Mouse (Mus musculus) CH12.LX (cell line): Measurements from ENCODE around the gene Wnk4. TPM values are rescaled to one million over a fixed set of nuclear protein-coding genes. Genes with fewer than 3 reads are reported as not detected.

Experiments
- DNase-seq: peaks from one replicate; pipeline ENCODE4 v3.0.0-alpha.2; 2013; ENCODE audit errors: extremely low read depth
- H3K27ac ChIP-seq: 2 replicates; pipeline ENCODE4 v1.5.1; 2012; ENCODE audit warnings: low read depth, mild to moderate bottlenecking, control low read depth, moderate library complexity; ENCODE audit not compliant: insufficient read depth
- H3K27me3 ChIP-seq: replicated peaks from 2 replicates; pipeline ENCODE3; 2012; ENCODE audit warnings: inconsistent platforms
- H3K36me3 ChIP-seq, 2 experiments: replicated peaks in 1 of 2; 2 replicates each; pipeline versions ENCODE3 to v1.6.1; 2012; ENCODE audit warnings: inconsistent platforms in 1 of 2, low read length in 1 of 2, mild to moderate bottlenecking in 1 of 2, mixed read lengths in 1 of 2, moderate library complexity in 1 of 2; ENCODE audit not compliant: control insufficient read depth in 1 of 2, insufficient read depth in 1 of 2
- H3K4me1 ChIP-seq, 2 experiments: 2 replicates each; pipeline ENCODE4 v1.6.1; 2012; ENCODE audit warnings: inconsistent platforms in 1 of 2, moderate library complexity in 1 of 2; ENCODE audit not compliant: insufficient read depth in 2 of 2, control insufficient read depth in 1 of 2
- H3K4me2 ChIP-seq: 2 replicates; pipeline ENCODE4 v1.6.1; 2012; ENCODE audit warnings: low read depth, mild to moderate bottlenecking, control low read depth; ENCODE audit not compliant: poor library complexity, insufficient read depth, severe bottlenecking
- H3K4me3 ChIP-seq, 3 experiments: fragments of 150-350 bp in 1 of 3; sonication (generic) in 1 of 3; replicated peaks in 1 of 3; 2 replicates each; pipeline versions ENCODE3 to v1.5.1; 2011 to 2012; ENCODE audit warnings: low read depth in 2 of 3, low read length in 2 of 3, mild to moderate bottlenecking in 2 of 3, moderate library complexity in 2 of 3, control low read depth in 1 of 3, improper control_type of control experiment in 1 of 3, inconsistent platforms in 1 of 3, mixed read lengths in 1 of 3; ENCODE audit not compliant: poor library complexity in 1 of 3
- H3K79me2 ChIP-seq: replicated peaks from 2 replicates; pipeline ENCODE4 v1.6.1; 2012; ENCODE audit warnings: mild to moderate bottlenecking, moderate library complexity; ENCODE audit not compliant: control insufficient read depth, poor library complexity, insufficient read depth, severe bottlenecking; ENCODE audit errors: extremely low read depth
- H3K9ac ChIP-seq: 2 replicates; pipeline ENCODE4 v1.6.1; 2012; ENCODE audit warnings: low read depth, mild to moderate bottlenecking, control low read depth, moderate library complexity; ENCODE audit not compliant: insufficient read depth
- H3K9me3 ChIP-seq: replicated peaks from 2 replicates; pipeline ENCODE3; 2012; ENCODE audit warnings: low read length, inconsistent platforms, mixed read lengths
- BHLHE40 ChIP-seq: IDR thresholded peaks from 2 replicates; pipeline ENCODE4 v1.6.1; 2011; ENCODE audit warnings: mild to moderate bottlenecking, low read depth, low read length, improper control_type of control experiment
- CHD1 ChIP-seq: IDR thresholded peaks from 2 replicates; pipeline ENCODE4 v1.6.1; 2012; ENCODE audit warnings: low read depth, low read length, improper control_type of control experiment, inconsistent platforms
- CHD2 ChIP-seq: IDR thresholded peaks from 2 replicates; pipeline ENCODE4 v1.6.1; 2011; ENCODE audit warnings: low read length, improper control_type of control experiment
- CTCF ChIP-seq, 2 experiments: IDR thresholded peaks in 1 of 2; conservative IDR thresholded peaks in 1 of 2; 2 replicates each; pipeline ENCODE4 v1.5.1; 2011 to 2012; ENCODE audit warnings: low read depth in 2 of 2, low read length in 2 of 2, improper control_type of control experiment in 1 of 2, inconsistent platforms in 1 of 2, mild to moderate bottlenecking in 1 of 2, moderate library complexity in 1 of 2
- E2F4 ChIP-seq: IDR thresholded peaks from 2 replicates; pipeline ENCODE4 v1.6.1; 2011; ENCODE audit warnings: low read depth, low read length, improper control_type of control experiment; ENCODE audit not compliant: insufficient replicate concordance
- ELF1 ChIP-seq: IDR thresholded peaks from 2 replicates; pipeline ENCODE4 v1.6.1; 2014; ENCODE audit warnings: low read depth, mild to moderate bottlenecking, inconsistent platforms, low read length, improper control_type of control experiment
- EP300 ChIP-seq: IDR thresholded peaks from 2 replicates; pipeline ENCODE4 v1.6.1; 2011; ENCODE audit warnings: low read length, improper control_type of control experiment
- ETS1 ChIP-seq: conservative IDR thresholded peaks from 2 replicates; pipeline ENCODE4 v1.6.1; 2012; ENCODE audit warnings: low read depth, mild to moderate bottlenecking, inconsistent platforms, low read length, improper control_type of control experiment, moderate library complexity
- GABPA ChIP-seq: IDR thresholded peaks from 2 replicates; pipeline ENCODE4 v1.6.1; 2012; ENCODE audit warnings: low read depth, low read length, improper control_type of control experiment, inconsistent platforms; ENCODE audit not compliant: insufficient replicate concordance
- HCFC1 ChIP-seq: IDR thresholded peaks from 2 replicates; pipeline ENCODE4 v1.6.1; 2012; ENCODE audit warnings: low read depth, mild to moderate bottlenecking, inconsistent platforms, low read length, improper control_type of control experiment
- IRF4 ChIP-seq: IDR thresholded peaks from 2 replicates; pipeline ENCODE4 v1.6.1; 2014; ENCODE audit warnings: low read depth, mild to moderate bottlenecking, inconsistent platforms, low read length, improper control_type of control experiment
- JUN ChIP-seq: IDR thresholded peaks from 2 replicates; pipeline ENCODE4 v1.6.1; 2011; ENCODE audit warnings: low read depth, mild to moderate bottlenecking, low read length, improper control_type of control experiment, moderate library complexity; ENCODE audit not compliant: insufficient read depth
- JUND ChIP-seq: conservative IDR thresholded peaks from 2 replicates; pipeline ENCODE4 v1.6.1; 2011; ENCODE audit warnings: low read depth, low read length, improper control_type of control experiment
- KAT2A ChIP-seq: IDR thresholded peaks from 2 replicates; pipeline ENCODE4 v1.6.1; 2012; ENCODE audit warnings: low read length, improper control_type of control experiment, inconsistent platforms; ENCODE audit not compliant: insufficient replicate concordance
- MAFK ChIP-seq: IDR thresholded peaks from 2 replicates; pipeline ENCODE4 v1.6.1; 2011; ENCODE audit warnings: low read length, improper control_type of control experiment; ENCODE audit not compliant: insufficient replicate concordance
- MAX ChIP-seq: IDR thresholded peaks from 2 replicates; pipeline ENCODE4 v1.6.1; 2011; ENCODE audit warnings: low read length, improper control_type of control experiment
- MAZ ChIP-seq: IDR thresholded peaks from 2 replicates; pipeline ENCODE4 v1.6.1; 2012; ENCODE audit warnings: low read depth, mild to moderate bottlenecking, inconsistent platforms, low read length, improper control_type of control experiment, moderate library complexity
- MEF2A ChIP-seq: IDR thresholded peaks from 2 replicates; pipeline ENCODE4 v1.6.1; 2014; ENCODE audit warnings: low read depth, mild to moderate bottlenecking, inconsistent platforms, low read length, improper control_type of control experiment, borderline replicate concordance
- MXI1 ChIP-seq: IDR thresholded peaks from 2 replicates; pipeline ENCODE4 v1.6.1; 2011; ENCODE audit warnings: mild to moderate bottlenecking, low read depth, low read length, improper control_type of control experiment
- MYC ChIP-seq: IDR thresholded peaks from 2 replicates; pipeline ENCODE4 v1.6.1; 2011; ENCODE audit warnings: low read depth, mild to moderate bottlenecking, improper control_type of control experiment, low read length
- NELFE ChIP-seq: IDR thresholded peaks from 2 replicates; pipeline ENCODE4 v1.6.1; 2011; ENCODE audit warnings: low read depth, low read length, improper control_type of control experiment
- NRF1 ChIP-seq: IDR thresholded peaks from 2 replicates; pipeline ENCODE4 v1.6.1; 2014; ENCODE audit warnings: low read depth, mild to moderate bottlenecking, inconsistent platforms, low read length, improper control_type of control experiment, moderate library complexity
- PAX5 ChIP-seq: IDR thresholded peaks from 2 replicates; pipeline ENCODE4 v1.6.1; 2012; ENCODE audit warnings: low read length, inconsistent platforms, mixed read lengths
- POLR2A ChIP-seq: IDR thresholded peaks from 2 replicates; pipeline ENCODE4 v1.6.1; 2011; ENCODE audit warnings: low read depth, mild to moderate bottlenecking, improper control_type of control experiment, low read length
- POLR2AphosphoS2 ChIP-seq: IDR thresholded peaks from 2 replicates; pipeline ENCODE4 v1.6.1; 2011; ENCODE audit warnings: low read depth, low read length, improper control_type of control experiment
- RAD21 ChIP-seq: IDR thresholded peaks from 2 replicates; pipeline ENCODE4 v1.6.1; 2011; ENCODE audit warnings: low read depth, mild to moderate bottlenecking, low read length, improper control_type of control experiment, moderate library complexity
- RCOR1 ChIP-seq: conservative IDR thresholded peaks from 2 replicates; pipeline ENCODE4 v1.6.1; 2012; ENCODE audit warnings: low read depth, mild to moderate bottlenecking, inconsistent platforms, low read length, improper control_type of control experiment
- SIN3A ChIP-seq: IDR thresholded peaks from 2 replicates; pipeline ENCODE4 v1.6.1; 2012; ENCODE audit warnings: low read length, improper control_type of control experiment, inconsistent platforms
- SMC3 ChIP-seq: IDR thresholded peaks from 2 replicates; pipeline ENCODE4 v1.6.1; 2011; ENCODE audit warnings: low read depth, low read length, improper control_type of control experiment
- TBP ChIP-seq: conservative IDR thresholded peaks from 2 replicates; pipeline ENCODE4 v1.6.1; 2011; ENCODE audit warnings: low read depth, low read length, improper control_type of control experiment
- UBTF ChIP-seq: IDR thresholded peaks from 2 replicates; pipeline ENCODE4 v1.6.1; 2012; ENCODE audit warnings: low read depth, mild to moderate bottlenecking, inconsistent platforms, low read length, improper control_type of control experiment, moderate library complexity
- USF1 ChIP-seq: IDR thresholded peaks from 2 replicates; pipeline ENCODE4 v1.6.1; 2014; ENCODE audit warnings: low read depth, mild to moderate bottlenecking, inconsistent platforms, low read length, improper control_type of control experiment
- USF2 ChIP-seq: conservative IDR thresholded peaks from 2 replicates; pipeline ENCODE4 v1.6.1; 2011; ENCODE audit warnings: low read depth, low read length, improper control_type of control experiment
- ZC3H11A ChIP-seq: IDR thresholded peaks from 2 replicates; pipeline ENCODE4 v1.6.1; 2012; ENCODE audit warnings: low read depth, mild to moderate bottlenecking, inconsistent platforms, low read length, improper control_type of control experiment
- ZKSCAN1 ChIP-seq: IDR thresholded peaks from 2 replicates; pipeline ENCODE4 v1.6.1; 2012; ENCODE audit warnings: low read depth, inconsistent platforms, low read length, improper control_type of control experiment, borderline replicate concordance
- ZMIZ1 ChIP-seq: IDR thresholded peaks from 2 replicates; pipeline ENCODE4 v1.6.1; 2012; ENCODE audit warnings: low read depth, mild to moderate bottlenecking, inconsistent platforms, low read length, improper control_type of control experiment
- ZNF384 ChIP-seq: IDR thresholded peaks from 2 replicates; pipeline ENCODE4 v1.6.1; 2012; ENCODE audit warnings: low read depth, low read length, improper control_type of control experiment, inconsistent platforms
- dilution Hi-C: fragments of 300-500 bp; cut with MboI; formaldehyde crosslinking; loops from 2 replicates; pipeline ENCODE4 v1.14.3; 2020; ENCODE audit warnings: low sequenced_read_pairs; ENCODE audit not compliant: extremely low pct_unique_long_range_greater_than_20kb, extremely low pct_ligation_motif_present
- in situ Hi-C: fragments of 300-500 bp; cut with MboI; formaldehyde crosslinking; loops from 3 replicates; pipeline ENCODE4 v1.14.3; 2019; ENCODE audit warnings: low sequenced_read_pairs, low pct_ligation_motif_present, low pct_unique_long_range_greater_than_20kb, mixed read lengths
- polyA plus RNA-seq: library from polyadenylated mRNA; unstranded; fragments of >175 nt; gene quantifications from 2 replicates; pipeline ENCODE4 v1.2.1, GENCODE M21; 2012; ENCODE audit warnings: low read depth; ENCODE audit not compliant: insufficient read length
- total RNA-seq, 2 experiments: library from RNA; depleted of rRNA; stranded (reverse); fragments of 300-350 nt in 1 of 2; fragments of >200 nt in 1 of 2; gene quantifications; 2 replicates each; pipeline ENCODE4 v1.2.3; 2012 to 2014

Wnk4 gene
- total and polyA plus RNA-seq, 3 experiments: 0.85 to 7.8 (median 0.90) TPM

DNA sequence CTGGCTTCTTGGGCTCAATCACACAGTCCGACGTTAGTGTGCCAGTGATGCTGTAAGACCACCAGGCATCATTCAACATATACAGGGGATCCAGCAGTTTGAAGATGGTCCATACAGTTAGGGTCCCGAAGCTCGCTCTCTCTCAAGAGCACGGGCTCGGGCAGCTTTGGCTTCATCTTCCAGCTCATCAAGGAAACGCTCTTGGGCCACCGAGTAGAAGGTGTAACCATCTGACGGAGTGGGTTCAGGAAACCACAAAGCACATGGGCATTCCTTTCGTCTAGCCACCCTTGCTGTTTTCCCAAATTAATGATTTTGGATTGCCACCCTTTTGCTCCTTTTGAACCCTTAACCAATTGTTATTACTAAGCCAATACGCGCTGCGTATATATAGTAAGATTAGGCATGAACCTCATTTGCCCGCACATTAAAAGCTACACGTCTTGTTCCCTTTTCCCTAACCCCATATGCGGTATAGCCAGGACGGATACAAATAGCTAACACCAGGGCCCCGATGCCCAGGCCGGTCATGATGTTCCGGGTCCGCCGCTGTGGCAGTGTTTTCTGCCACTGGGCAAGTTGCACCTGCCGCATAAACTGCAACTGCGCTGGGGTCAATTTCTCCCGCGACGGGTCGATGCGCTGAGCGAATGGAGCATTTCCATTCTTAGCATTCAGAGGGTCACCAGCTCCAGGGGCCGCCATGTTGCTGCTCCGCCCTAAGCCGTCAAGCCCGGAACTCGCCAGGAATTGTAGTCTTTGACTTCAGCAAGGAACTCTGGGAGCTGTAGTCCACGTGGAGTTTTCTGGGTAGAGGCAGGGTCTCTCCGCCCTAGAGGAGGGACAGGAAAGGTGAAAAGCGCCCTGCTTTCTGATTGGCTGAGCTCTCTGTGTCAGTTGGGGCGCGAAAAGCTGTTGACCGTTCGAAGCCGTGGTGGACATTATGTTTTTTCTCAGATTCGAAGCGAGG, 18.1 kb downstream of the Wnk4 start, which contains the start of the genes Cntd1 and Coa3:
Cntd1 (plus strand) TSS at position 790 of the 970 bp plus-strand sequence.
Coa3 (minus strand) TSS at position 892 of the 970 bp plus-strand sequence.
- peak within 1 kb of the TSS; percentile 37; the same call in 1 of the 2 replicates for H3K27ac ChIP-seq
- DNase-seq: peak; percentile 96
- peak within 1 kb of the TSS; percentile 66 for H3K9ac ChIP-seq
- no peaks in the 10 kb centered on the region for H3K27me3 ChIP-seq
- H3K79me2 ChIP-seq: no peaks in the 10 kb centered on the region; the same call in 1 of the 2 replicates
- in situ Hi-C loops: no loop called here
- H3K4me1 ChIP-seq: peaks cover 13 to 42% of the 10 kb centered on the region in 2 experiments
- H3K4me2 ChIP-seq: peak within 1 kb of the TSS; percentile 60
- peaks cover 14 to 43% of the 10 kb centered on the region in 2 experiments for H3K36me3 ChIP-seq
- H3K4me3 ChIP-seq: peak within 1 kb of the TSS; percentile 77 to 91 (median 82)
- H3K9me3 ChIP-seq: no peaks in the 10 kb centered on the region
- dilution Hi-C loops: no loop called here
- TF ChIP-seq SIN3A: peak; percentile 91
- peak; percentile 86 for TF ChIP-seq MXI1
- TF ChIP-seq IRF4: 0 out of 2 replicates have a peak, but pooled peaks have one; percentile 59
- no peak for TF ChIP-seq RAD21
- peak; percentile 93 for TF ChIP-seq NELFE
- TF ChIP-seq BHLHE40: no peak
- peak; percentile 99 for TF ChIP-seq HCFC1
- peak; percentile 73; the same call in 1 of the 2 replicates for TF ChIP-seq MEF2A
- peak; percentile 90 for TF ChIP-seq MYC
- no peak for TF ChIP-seq UBTF
- TF ChIP-seq PAX5: no peak
- TF ChIP-seq ELF1: peak; percentile 98
- TF ChIP-seq EP300: no peak
- no peak for TF ChIP-seq SMC3
- no peak for TF ChIP-seq ZNF384
- TF ChIP-seq KAT2A: peak; percentile 98
- peak; percentile 33; the same call in 1 of the 2 replicates for TF ChIP-seq ETS1
- peak; percentile 92 for TF ChIP-seq POLR2A
- TF ChIP-seq MAZ: peak; percentile 62; the same call in 1 of the 2 replicates
- no peak for TF ChIP-seq JUN
- peak; percentile 37; the same call in 1 of the 2 replicates for TF ChIP-seq JUND
- TF ChIP-seq MAX: peak; percentile 99
- TF ChIP-seq RCOR1: no peak
- peak; percentile 85 for TF ChIP-seq ZMIZ1
- TF ChIP-seq CHD2: peak; percentile 81
- peak; percentile 22; the same call in 1 of the 2 replicates for TF ChIP-seq USF1
- TF ChIP-seq CTCF (conservative IDR thresholded peaks at IDR 0.05 in 1 of 2, IDR thresholded peaks at IDR 0.05 in 1 of 2; ENCODE audit: low read depth in 2 of 2, low read length in 2 of 2): no peak
- no peak for TF ChIP-seq ZKSCAN1
- TF ChIP-seq POLR2AphosphoS2: no peak; the same call in 1 of the 2 replicates
- no peak for TF ChIP-seq CHD1
- peak; percentile 74; the same call in 1 of the 2 replicates for TF ChIP-seq GABPA
- TF ChIP-seq MAFK: no peak
- TF ChIP-seq NRF1: peak; percentile 59
- TF ChIP-seq E2F4: peak; percentile 92; the same call in 1 of the 2 replicates
- TF ChIP-seq USF2: peak; percentile 60; the same call in 1 of the 2 replicates
- TF ChIP-seq ZC3H11A: no peak
- TF ChIP-seq TBP: peak; percentile 85
